Mouse (Mus musculus): ENCODE data around the gene Armc2.

The Armc2 gene

GRCm38 (mm10) chr10:42018016-42018949 lies at the start of gene Armc2:
TSS of gene Armc2 (minus strand) at chr10:42018442.
- in situ Hi-C loops (cut with MboI; ENCODE audit: low sequenced_read_pairs), result no loop called here

GRCm38 (mm10) chr10:42064446-42064845 lies 46.2 kb upstream of the Armc2 start:
- in situ Hi-C loops (cut with MboI; ENCODE audit: low sequenced_read_pairs), result no loop called here

GRCm38 (mm10) chr10:42059522-42059921 lies 41.3 kb upstream of the Armc2 start:
- in situ Hi-C loops (cut with MboI; ENCODE audit: low sequenced_read_pairs), result no loop called here

GRCm38 (mm10) chr10:42057746-42058145 lies 39.5 kb upstream of the Armc2 start:
- in situ Hi-C loops (cut with MboI; ENCODE audit: low sequenced_read_pairs), result no loop called here

GRCm38 (mm10) chr10:42057231-42057601 lies 39.0 kb upstream of the Armc2 start:
- in situ Hi-C loops (cut with MboI; ENCODE audit: low sequenced_read_pairs), result no loop called here

- in situ Hi-C loops (cut with MboI; ENCODE audit: low sequenced_read_pairs), result no loop called here
Measured at GRCm38 (mm10) chr10:42056486-42057230, 38.4 kb upstream of the Armc2 start.

- in situ Hi-C loops (cut with MboI; ENCODE audit: low sequenced_read_pairs), result no loop called here
Measured at GRCm38 (mm10) chr10:42055224-42056165, 37.3 kb upstream of the Armc2 start.

GRCm38 (mm10) chr10:42051069-42051468 lies 32.8 kb upstream of the Armc2 start:
- in situ Hi-C loops (cut with MboI; ENCODE audit: low sequenced_read_pairs), result no loop called here

GRCm38 (mm10) chr10:42048648-42049047 lies 30.4 kb upstream of the Armc2 start:
- in situ Hi-C loops (cut with MboI; ENCODE audit: low sequenced_read_pairs), result no loop called here

GRCm38 (mm10) chr10:42044574-42044973 lies 26.3 kb upstream of the Armc2 start:
- in situ Hi-C loops (cut with MboI; ENCODE audit: low sequenced_read_pairs), result no loop called here

- in situ Hi-C loops (cut with MboI; ENCODE audit: low sequenced_read_pairs), result no loop called here
Measured at GRCm38 (mm10) chr10:42043307-42043706, 25.1 kb upstream of the Armc2 start.

- in situ Hi-C loops (cut with MboI; ENCODE audit: low sequenced_read_pairs), result no loop called here
Measured at GRCm38 (mm10) chr10:42042881-42043280, 24.6 kb upstream of the Armc2 start.

GRCm38 (mm10) chr10:42042087-42042486 lies 23.8 kb upstream of the Armc2 start:
- in situ Hi-C loops (cut with MboI; ENCODE audit: low sequenced_read_pairs), result no loop called here

- in situ Hi-C loops (cut with MboI; ENCODE audit: low sequenced_read_pairs), result no loop called here
Measured at GRCm38 (mm10) chr10:42038571-42038970, 20.3 kb upstream of the Armc2 start.

- in situ Hi-C loops (cut with MboI; ENCODE audit: low sequenced_read_pairs), result no loop called here
Measured at GRCm38 (mm10) chr10:42037301-42037870, 19.1 kb upstream of the Armc2 start.

GRCm38 (mm10) chr10:42036846-42037245 lies 18.6 kb upstream of the Armc2 start:
- in situ Hi-C loops (cut with MboI; ENCODE audit: low sequenced_read_pairs), result no loop called here

- in situ Hi-C loops (cut with MboI; ENCODE audit: low sequenced_read_pairs), result no loop called here
Measured at GRCm38 (mm10) chr10:42033571-42033970, 15.3 kb upstream of the Armc2 start.

GRCm38 (mm10) chr10:42031021-42031420 lies 12.8 kb upstream of the Armc2 start:
- in situ Hi-C loops (cut with MboI; ENCODE audit: low sequenced_read_pairs), result no loop called here

GRCm38 (mm10) chr10:42029502-42029901 lies 11.3 kb upstream of the Armc2 start:
- in situ Hi-C loops (cut with MboI; ENCODE audit: low sequenced_read_pairs), result no loop called here

GRCm38 (mm10) chr10:42027337-42027736 lies 9.1 kb upstream of the Armc2 start:
- in situ Hi-C loops (cut with MboI; ENCODE audit: low sequenced_read_pairs), result no loop called here

All from CH12F3 (cell line).